Mouse (Mus musculus) liver, adult 2 months (tissue): ENCODE results near the gene Tmem145.
A peak's percentile ranks its signal among the peaks of the same experiment; 100 is the strongest.

Experiments
- CTCF ChIP-seq: fragments of 200-500 bp; IDR thresholded peaks from 2 replicates; pipeline ENCODE4 v1.5.1; 2011; ENCODE audit warnings: low read depth, low read length, control low read depth
- POLR2A ChIP-seq: fragments of 200-500 bp; IDR thresholded peaks from 2 replicates; pipeline ENCODE4 v1.6.1; 2011; ENCODE audit warnings: low read length, control low read depth; ENCODE audit not compliant: insufficient read depth; ENCODE audit errors: extremely low read depth

DNA sequence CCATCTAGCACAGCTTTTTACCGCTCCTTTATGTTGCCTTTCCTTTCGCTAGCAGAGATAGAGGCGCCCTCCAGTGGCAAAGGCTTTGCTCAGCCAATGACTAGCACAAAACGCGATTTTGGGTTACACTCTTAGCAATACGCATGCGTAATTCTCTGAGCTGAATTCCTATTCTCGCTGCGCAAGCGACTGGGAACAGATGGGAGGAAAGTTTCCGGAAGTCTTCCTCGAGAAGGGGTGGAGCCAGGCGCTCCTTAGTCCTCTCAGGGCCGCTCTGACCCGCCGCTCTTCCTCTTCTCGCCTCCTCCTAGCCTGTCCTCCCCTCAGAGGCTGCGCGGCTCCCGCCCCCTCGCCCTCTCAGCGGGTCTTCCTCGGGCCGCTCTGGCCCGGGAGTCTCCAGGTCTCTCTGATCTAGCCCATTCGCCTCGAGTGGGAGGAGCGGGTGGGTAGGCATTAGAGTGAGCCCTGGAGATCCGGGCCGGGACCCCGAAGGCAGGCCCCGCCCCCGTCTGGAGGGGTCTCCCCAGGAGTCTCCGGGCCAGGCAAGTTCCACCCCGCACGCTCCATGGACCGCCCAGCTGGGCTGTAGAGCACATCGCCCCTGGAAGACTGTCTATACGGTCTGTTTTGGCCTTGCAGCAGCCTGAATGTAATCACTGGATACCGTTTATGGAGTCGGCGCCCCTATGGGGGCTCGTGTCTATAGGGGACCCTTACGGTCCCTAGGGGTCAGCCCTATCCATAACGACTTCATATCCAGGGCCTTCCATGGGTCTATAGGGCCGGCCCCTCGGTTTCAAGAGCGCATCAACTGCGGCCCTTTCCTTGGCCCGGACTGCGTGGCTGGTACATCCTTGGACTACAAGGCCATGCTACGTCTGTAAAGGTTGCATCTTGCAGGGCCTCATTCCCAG, 10.9 kb downstream of the Tmem145 start, which contains the start of gene Megf8:
- TF ChIP-seq CTCF, result peak; percentile 74
- 0 out of 2 replicates have a peak, but pooled peaks have one; percentile 16 for TF ChIP-seq POLR2A
